Mouse (Mus musculus) liver, adult 2 months (tissue): ENCODE data around the gene Ezh1. TPM values are rescaled to one million over a fixed set of nuclear protein-coding genes. Genes with fewer than 3 reads are reported as not detected.

ENCODE experiments used
- DNase-seq: peaks from one replicate; pipeline ENCODE4 v3.0.0-alpha.2; 2011; ENCODE audit warnings: low read depth, low spot score; ENCODE audit errors: extremely low read depth
- H3K27ac ChIP-seq: fragments of 200-500 bp; replicated peaks from 2 replicates; pipeline ENCODE4 v1.5.1; 2012; ENCODE audit warnings: low read depth, mild to moderate bottlenecking, control low read depth, inconsistent platforms, low read length; ENCODE audit not compliant: insufficient read depth
- H3K27me3 ChIP-seq: fragments of 200-500 bp; 2 replicates; pipeline ENCODE4 v1.6.1; 2012; ENCODE audit warnings: mild to moderate bottlenecking, moderate library complexity, low read length, inconsistent platforms; ENCODE audit not compliant: control insufficient read depth, insufficient read depth
- H3K36me3 ChIP-seq: fragments of 200-500 bp; 2 replicates; pipeline ENCODE4 v1.6.1; 2012; ENCODE audit warnings: low read length, inconsistent platforms; ENCODE audit not compliant: control insufficient read depth, insufficient read depth
- H3K4me1 ChIP-seq: fragments of 200-500 bp; 2 replicates; pipeline ENCODE4 v1.6.1; 2011; ENCODE audit warnings: low read length; ENCODE audit not compliant: control insufficient read depth, insufficient read depth
- H3K4me3 ChIP-seq: fragments of 200-500 bp; 2 replicates; pipeline ENCODE4 v1.5.1; 2011; ENCODE audit warnings: low read depth, mild to moderate bottlenecking, control low read depth, low read length, moderate library complexity; ENCODE audit not compliant: insufficient read depth
- H3K79me2 ChIP-seq: fragments of 200-500 bp; 2 replicates; pipeline ENCODE4 v1.6.1; 2012; ENCODE audit warnings: inconsistent platforms, mild to moderate bottlenecking, low read length, moderate library complexity; ENCODE audit not compliant: control insufficient read depth, insufficient read depth
- H3K9ac ChIP-seq: fragments of 200-500 bp; 2 replicates; pipeline ENCODE4 v1.6.1; 2012; ENCODE audit warnings: low read depth, mild to moderate bottlenecking, control low read depth, inconsistent platforms, low read length
- CTCF ChIP-seq: fragments of 200-500 bp; IDR thresholded peaks from 2 replicates; pipeline ENCODE4 v1.5.1; 2011; ENCODE audit warnings: low read depth, low read length, control low read depth
- POLR2A ChIP-seq: fragments of 200-500 bp; IDR thresholded peaks from 2 replicates; pipeline ENCODE4 v1.6.1; 2011; ENCODE audit warnings: low read length, control low read depth; ENCODE audit not compliant: insufficient read depth; ENCODE audit errors: extremely low read depth
- WGBS: fragments of 180-500 bp; shearing (Covaris S2); methylation state at CpG from one replicate; pipeline ENCODE4 v1.1.7; 2018; 5-methylcytosine and 5-hydroxymethylcytosine counted together
- polyA plus RNA-seq: library from polyadenylated mRNA; depleted of rRNA; stranded (reverse); fragments of >200 nt; gene quantifications from 2 replicates; pipeline ENCODE4 v1.2.3, GENCODE M21; 2012
- total RNA-seq: library from RNA; depleted of rRNA; stranded (reverse); fragments of >200 nt; gene quantifications from 2 replicates; pipeline ENCODE4 v1.2.3, GENCODE M21; 2014

The Ezh1 gene
- total and polyA plus RNA-seq, 2 experiments, result 9.2 to 10.5 TPM

GRCm38 (mm10) chr11:101238071-101238647, 11.9 kb upstream of the Ezh1 start:
- H3K36me3 ChIP-seq, result no peaks in the 10 kb centered on the region
- H3K4me1 ChIP-seq, result no peaks in the 10 kb centered on the region
- no peaks in the 10 kb centered on the region for H3K79me2 ChIP-seq
- TF ChIP-seq CTCF (no peak), POLR2A (no peak)
- no peak for DNase-seq
- no peak overlapping the region for H3K4me3 ChIP-seq
- no peak overlapping the region for H3K9ac ChIP-seq
- H3K27ac ChIP-seq, result no peak overlapping the region
- 66% methylated on average over 5 of the region's 5 CpGs for WGBS
- no peaks in the 10 kb centered on the region for H3K27me3 ChIP-seq

GRCm38 (mm10) chr11:101236782-101237181, 10.5 kb upstream of the Ezh1 start:
- Histone ChIP-seq H3K27me3 (no peaks in the 10 kb centered on the region), H3K36me3 (no peaks in the 10 kb centered on the region), H3K79me2 (no peaks in the 10 kb centered on the region), H3K4me3 (no peak overlapping the region), H3K4me1 (no peaks in the 10 kb centered on the region), H3K9ac (no peak overlapping the region), H3K27ac (no peak overlapping the region)
- TF ChIP-seq POLR2A (no peak), CTCF (no peak)
- no peak for DNase-seq
- 96% methylated on average over 5 of the region's 5 CpGs for WGBS

- H3K27me3 ChIP-seq, result no peaks in the 10 kb centered on the region
These were observed 9.2 kb upstream of the Ezh1 start for GRCm38 (mm10) chr11:101235429-101235828.

GRCm38 (mm10) chr11:101234124-101234523, 7.9 kb upstream of the Ezh1 start:
- Histone ChIP-seq H3K27me3 (no peaks in the 10 kb centered on the region), H3K4me1 (no peaks in the 10 kb centered on the region), H3K36me3 (no peaks in the 10 kb centered on the region), H3K79me2 (no peaks in the 10 kb centered on the region), H3K27ac (no peak overlapping the region), H3K4me3 (no peak overlapping the region), H3K9ac (no peak overlapping the region)
- no peak for DNase-seq
- TF ChIP-seq POLR2A, result no peak
- no peak for TF ChIP-seq CTCF

More at GRCm38 (mm10) chr11:101235429-101235828, 9.2 kb upstream of the Ezh1 start:
- H3K4me3 ChIP-seq, result no peak overlapping the region
- H3K79me2 ChIP-seq, result no peaks in the 10 kb centered on the region
- H3K36me3 ChIP-seq, result no peaks in the 10 kb centered on the region
- H3K4me1 ChIP-seq, result no peaks in the 10 kb centered on the region
- H3K27ac ChIP-seq, result no peak overlapping the region
- no peak for TF ChIP-seq POLR2A
- no peak for TF ChIP-seq CTCF
- no peak overlapping the region for H3K9ac ChIP-seq
- no peak for DNase-seq

GRCm38 (mm10) chr11:101233240-101233639, 7.0 kb upstream of the Ezh1 start:
- TF ChIP-seq POLR2A, result no peak
- TF ChIP-seq CTCF, result no peak
- no peaks in the 10 kb centered on the region for H3K79me2 ChIP-seq
- no peak for DNase-seq
- H3K4me1 ChIP-seq, result no peaks in the 10 kb centered on the region
- H3K27me3 ChIP-seq, result no peaks in the 10 kb centered on the region
- no peak overlapping the region for H3K4me3 ChIP-seq
- WGBS, result 91% methylated on average over 1 of the region's 1 CpGs
- H3K36me3 ChIP-seq, result no peaks in the 10 kb centered on the region
- H3K27ac ChIP-seq, result no peak overlapping the region
- H3K9ac ChIP-seq, result no peak overlapping the region

GRCm38 (mm10) chr11:101232010-101232839, 6.0 kb upstream of the Ezh1 start:
- Histone ChIP-seq H3K9ac (peak overlapping the region; percentile 28; the same call in 1 of the 2 replicates), H3K27me3 (no peaks in the 10 kb centered on the region), H3K27ac (peak overlapping the region; percentile 84), H3K79me2 (no peaks in the 10 kb centered on the region), H3K4me3 (peak overlapping the region; percentile 42; the same call in 1 of the 2 replicates), H3K4me1 (no peaks in the 10 kb centered on the region), H3K36me3 (no peaks in the 10 kb centered on the region)
- TF ChIP-seq CTCF (no peak), POLR2A (no peak)
- WGBS, result 48% methylated on average over 6 of the region's 6 CpGs
- peak; percentile 28 for DNase-seq
